Mouse (Mus musculus) heart, embryonic 14.5 days (tissue): ENCODE results near the gene Cnr2. TPM values are rescaled to one million over a fixed set of nuclear protein-coding genes. Genes with fewer than 3 reads are reported as not detected.
A peak's percentile ranks its signal among the peaks of the same experiment; 100 is the strongest.

Experiments
- ATAC-seq: fragments of 200-750 bp; cut with Nextera tagmentation; 2 replicates; pipeline ENCODE4 v1.8.0; 2017; ENCODE audit warnings: low read depth, moderate TSS enrichment; ENCODE audit not compliant: insufficient number of reproducible peaks, insufficient read depth, low FRiP score
- H3K27ac ChIP-seq, 2 experiments: fragments of 200-500 bp in 1 of 2; fragments of 300-500 bp in 1 of 2; sonication (generic) in 1 of 2; replicated peaks in 1 of 2; 2 replicates each; pipeline ENCODE4 v1.5.1; 2012 to 2014; ENCODE audit warnings: low read depth in 2 of 2, low read length in 2 of 2, control low read depth in 1 of 2, mild to moderate bottlenecking in 1 of 2, mixed read lengths in 1 of 2; ENCODE audit not compliant: control insufficient read depth in 1 of 2, insufficient read depth in 1 of 2
- H3K27me3 ChIP-seq: fragments of 300-500 bp; sonication (generic); 2 replicates; pipeline ENCODE4 v1.6.1; 2014; ENCODE audit warnings: mild to moderate bottlenecking, low read length, control low read depth; ENCODE audit not compliant: control insufficient read depth, insufficient read depth
- H3K36me3 ChIP-seq: fragments of 300-500 bp; sonication (generic); 2 replicates; pipeline ENCODE4 v1.6.1; 2014; ENCODE audit warnings: mild to moderate bottlenecking, control low read depth, low read length, mixed read lengths; ENCODE audit not compliant: control insufficient read depth, insufficient read depth
- H3K4me1 ChIP-seq, 2 experiments: fragments of 200-500 bp in 1 of 2; fragments of 300-500 bp in 1 of 2; sonication (generic) in 1 of 2; 2 replicates each; pipeline ENCODE4 v1.6.1; 2012 to 2014; ENCODE audit warnings: low read length in 2 of 2, control low read depth in 1 of 2, mixed read lengths in 1 of 2; ENCODE audit not compliant: control insufficient read depth in 2 of 2, insufficient read depth in 2 of 2
- H3K4me2 ChIP-seq: fragments of 300-500 bp; sonication (generic); 2 replicates; pipeline ENCODE4 v1.6.1; 2014; ENCODE audit warnings: mild to moderate bottlenecking, low read length
- H3K4me3 ChIP-seq, 2 experiments: fragments of 200-500 bp in 1 of 2; fragments of 300-500 bp in 1 of 2; sonication (generic) in 1 of 2; 2 replicates each; pipeline ENCODE4 v1.5.1; 2012 to 2014; ENCODE audit warnings: low read length in 2 of 2, mild to moderate bottlenecking in 2 of 2, control low read depth in 1 of 2, low read depth in 1 of 2, moderate library complexity in 1 of 2; ENCODE audit not compliant: control insufficient read depth in 1 of 2, insufficient read depth in 1 of 2
- H3K9ac ChIP-seq: fragments of 300-500 bp; sonication (generic); 2 replicates; pipeline ENCODE4 v1.6.1; 2014; ENCODE audit warnings: mild to moderate bottlenecking, low read length
- H3K9me3 ChIP-seq: fragments of 300-500 bp; sonication (generic); 2 replicates; pipeline ENCODE4 v1.6.1; 2016; ENCODE audit warnings: low read length, control low read depth; ENCODE audit not compliant: control insufficient read depth
- WGBS: fragments of 180-500 bp; shearing (Covaris S2); extraction: QIAGEN DNeasy Blood & Tissue Kit; methylation state at CpG from one replicate; pipeline ENCODE4 v1.1.7; 2014; 5-methylcytosine and 5-hydroxymethylcytosine counted together
- polyA plus RNA-seq: library from polyadenylated mRNA; unstranded; fragments of >200 nt; fragmentation: Nextera tagmentation; extraction: Ambion mirVana; gene quantifications from 2 replicates; pipeline ENCODE4 v1.2.1, GENCODE M21; 2014

Cnr2 gene
- polyA plus RNA-seq, 1 experiment from 2014 or later = 0.36 TPM

- Histone ChIP-seq H3K4me3 (no peak overlapping the region), H3K27ac (no peak overlapping the region), H3K9me3 (no peaks in the 10 kb centered on the region), H3K4me2 (peak overlapping the region; percentile 8; the same call in 1 of the 2 replicates), H3K9ac (no peak overlapping the region), H3K27me3 (no peaks in the 10 kb centered on the region), H3K4me1 (peaks cover 5 to 10% of the 10 kb centered on the region in 2 experiments; a peak in 3 of 4 replicates), H3K36me3 (no peaks in the 10 kb centered on the region)
- WGBS = 14% methylated on average over 13 of the region's 13 CpGs
- ATAC-seq = no peak
These were observed 14.3 kb downstream of the Cnr2 start for GRCm38 (mm10) chr4:135909326-135910066.

DNA sequence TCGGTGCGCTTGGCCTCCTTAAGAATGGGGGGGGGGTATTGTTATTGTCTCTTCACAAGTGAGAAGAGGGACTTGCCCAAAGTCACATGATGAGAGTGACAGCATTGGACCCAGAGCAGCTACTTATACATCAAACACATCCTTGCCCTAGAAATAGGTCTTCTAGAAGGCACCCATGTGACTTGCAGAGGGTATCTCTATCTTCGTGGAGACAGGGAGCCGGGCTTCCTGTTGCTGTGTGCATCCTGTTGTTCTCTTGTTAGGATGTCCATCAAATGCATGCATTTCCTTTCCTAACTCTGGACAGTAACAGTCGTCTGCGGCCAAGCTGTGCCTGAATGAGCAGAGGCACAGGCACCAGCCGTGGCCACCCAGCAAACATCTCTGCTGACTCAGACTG lies 16.3 kb downstream of the Cnr2 start:
- no peak overlapping the region for H3K4me2 ChIP-seq
- peaks cover 5 to 10% of the 10 kb centered on the region in 2 experiments; a peak in 3 of 4 replicates for H3K4me1 ChIP-seq
- no peak overlapping the region for H3K9ac ChIP-seq
- H3K4me3 ChIP-seq = no peak overlapping the region
- H3K27me3 ChIP-seq = no peaks in the 10 kb centered on the region
- ATAC-seq = no peak
- no peaks in the 10 kb centered on the region for H3K36me3 ChIP-seq
- H3K9me3 ChIP-seq = no peaks in the 10 kb centered on the region
- 56% methylated on average over 7 of the region's 7 CpGs for WGBS
- no peak overlapping the region for H3K27ac ChIP-seq

DNA sequence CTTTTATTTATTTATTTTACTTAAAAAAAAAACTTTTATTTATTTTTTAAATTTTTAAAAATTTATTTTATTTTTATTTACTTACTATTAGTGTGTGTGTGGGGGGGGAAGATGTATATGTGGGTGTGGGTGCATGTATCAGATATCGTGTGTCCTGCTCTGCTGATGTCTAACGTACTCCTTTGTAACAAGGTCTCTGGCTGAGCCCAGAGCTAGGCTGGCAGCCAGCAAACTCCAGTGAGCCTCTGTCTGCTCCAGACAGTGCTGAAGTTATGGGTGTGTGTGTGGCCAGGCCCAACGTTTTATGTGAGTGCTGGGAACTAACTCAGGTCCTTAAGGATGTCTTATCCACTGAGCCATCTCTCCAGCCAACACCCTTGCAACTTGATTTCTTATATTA lies 17.0 kb downstream of the Cnr2 start:
- Histone ChIP-seq H3K4me1 (peaks cover 5 to 10% of the 10 kb centered on the region in 2 experiments; a peak in 3 of 4 replicates), H3K9ac (no peak overlapping the region)
- 53% methylated on average over 3 of the region's 3 CpGs for WGBS

DNA sequence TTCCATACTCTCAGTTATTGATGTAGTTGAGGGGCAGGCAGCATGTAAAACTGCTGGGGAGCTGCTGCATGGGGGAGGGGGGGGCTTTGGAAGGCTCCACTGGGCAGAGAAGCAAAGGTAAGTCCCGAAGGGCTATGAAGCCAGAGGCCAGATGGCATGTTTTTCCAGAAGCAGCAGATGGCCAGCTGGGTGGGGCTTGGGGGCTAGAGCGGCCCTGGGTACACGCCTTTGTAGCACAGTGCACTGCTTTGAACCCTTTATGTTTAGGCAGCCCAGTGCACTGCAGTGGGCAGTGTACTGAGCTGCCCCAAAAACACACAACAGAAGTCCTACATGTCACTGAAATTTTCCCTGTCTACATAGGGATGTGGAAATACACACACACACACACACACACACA lies 17.6 kb downstream of the Cnr2 start:
- no peaks in the 10 kb centered on the region for H3K9me3 ChIP-seq
- no peaks in the 10 kb centered on the region for H3K36me3 ChIP-seq
- H3K4me2 ChIP-seq = no peak overlapping the region
- H3K27me3 ChIP-seq = no peaks in the 10 kb centered on the region
- H3K27ac ChIP-seq = no peak overlapping the region
- no peak overlapping the region for H3K4me3 ChIP-seq
- H3K9ac ChIP-seq = no peak overlapping the region
- H3K4me1 ChIP-seq = peaks cover 5 to 10% of the 10 kb centered on the region in 2 experiments; a peak in 3 of 4 replicates
- WGBS = 48% methylated on average over 3 of the region's 3 CpGs
- ATAC-seq = no peak

More for the DNA sequence above, 17.0 kb downstream of the Cnr2 start:
- Histone ChIP-seq H3K4me3 (no peak overlapping the region), H3K4me2 (no peak overlapping the region), H3K27me3 (no peaks in the 10 kb centered on the region), H3K36me3 (no peaks in the 10 kb centered on the region), H3K27ac (no peak overlapping the region), H3K9me3 (no peaks in the 10 kb centered on the region)
- ATAC-seq = no peak

DNA sequence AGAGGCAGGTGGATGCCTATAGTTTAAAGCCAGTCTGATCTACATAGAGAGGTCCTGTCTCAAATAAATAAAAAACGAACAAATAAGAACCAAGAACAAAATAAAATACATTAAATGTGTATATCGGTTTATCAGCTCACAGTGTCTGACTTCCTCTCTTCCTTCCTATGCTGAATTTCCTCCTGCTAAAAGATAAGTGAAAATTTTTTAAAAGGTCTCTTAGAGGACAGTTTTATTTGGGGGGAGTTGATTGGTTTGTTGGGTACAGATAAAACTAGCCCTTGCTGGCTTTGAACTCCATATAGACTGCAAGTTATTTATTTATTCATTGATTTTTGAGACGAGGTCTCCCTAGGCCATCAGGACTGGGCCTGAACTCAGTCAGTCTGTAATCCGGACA lies 18.2 kb downstream of the Cnr2 start:
- Histone ChIP-seq H3K4me3 (no peak overlapping the region), H3K9ac (no peak overlapping the region), H3K4me2 (no peak overlapping the region), H3K27me3 (no peaks in the 10 kb centered on the region), H3K4me1 (peaks cover 5 to 10% of the 10 kb centered on the region in 2 experiments; a peak in 3 of 4 replicates), H3K36me3 (no peaks in the 10 kb centered on the region), H3K9me3 (no peaks in the 10 kb centered on the region), H3K27ac (no peak overlapping the region)
- 50% methylated on average over 4 of the region's 4 CpGs for WGBS
- no peak for ATAC-seq

DNA sequence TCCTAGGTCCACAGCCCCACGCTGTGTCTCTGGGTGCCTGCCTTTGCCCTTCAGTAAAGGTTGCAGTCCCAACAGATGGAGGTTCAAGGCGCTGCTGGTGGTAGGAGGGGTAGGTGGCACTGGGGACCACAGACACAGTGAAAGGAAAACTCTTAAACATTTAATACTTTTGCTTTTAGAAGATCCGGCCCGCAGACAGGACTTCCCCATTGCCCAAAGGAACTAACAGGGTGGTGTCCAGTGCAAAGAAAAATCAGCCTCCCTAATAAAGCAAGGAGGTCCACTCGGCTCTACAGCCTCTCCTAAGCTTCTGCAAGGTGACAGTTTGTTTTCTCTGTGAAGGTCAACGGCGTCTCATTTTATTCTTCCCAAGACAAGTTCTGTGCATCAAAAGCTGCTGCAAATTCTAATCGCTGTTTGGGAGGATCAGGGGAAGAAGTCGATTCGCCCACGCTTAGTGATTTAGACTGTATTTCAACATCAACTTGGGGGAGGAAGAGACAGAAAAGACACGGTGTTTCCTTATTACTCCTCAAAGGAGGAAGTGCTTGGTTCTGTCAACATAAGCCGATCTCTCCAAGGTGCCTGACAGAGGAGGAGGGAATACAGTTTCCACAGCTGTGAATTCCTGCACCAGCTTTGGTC lies 23.6 kb downstream of the Cnr2 start:
- H3K27ac ChIP-seq = no peak overlapping the region
- H3K4me3 ChIP-seq = no peak overlapping the region
- WGBS = 77% methylated on average over 13 of the region's 13 CpGs
- no peak overlapping the region for H3K4me2 ChIP-seq
- H3K9me3 ChIP-seq = no peaks in the 10 kb centered on the region
- peaks cover 7% of the 10 kb centered on the region; the same call in 1 of the 2 replicates for H3K36me3 ChIP-seq
- H3K27me3 ChIP-seq = no peaks in the 10 kb centered on the region
- H3K4me1 ChIP-seq = peaks cover 4 to 5% of the 10 kb centered on the region in 2 experiments
- no peak overlapping the region for H3K9ac ChIP-seq
- no peak for ATAC-seq

DNA sequence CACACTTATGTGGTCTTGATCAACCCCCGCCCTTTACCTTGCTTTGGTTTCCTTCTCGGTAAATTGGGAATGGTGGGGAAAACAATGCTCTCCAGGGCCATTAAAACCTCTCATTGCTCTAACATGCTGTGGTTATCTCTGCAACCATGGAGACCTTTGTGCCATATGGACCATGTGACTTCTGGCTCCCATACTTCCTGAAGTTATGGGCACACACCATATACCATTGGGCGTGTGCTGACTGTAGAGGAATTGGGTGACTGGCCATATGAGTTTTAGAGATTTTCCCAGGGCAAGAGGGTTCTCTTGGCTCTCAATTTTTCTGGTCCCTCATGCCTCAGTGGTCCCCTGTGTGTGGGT lies 24.1 kb downstream of the Cnr2 start:
- H3K36me3 ChIP-seq = peaks cover 9% of the 10 kb centered on the region; the same call in 1 of the 2 replicates
- no peak overlapping the region for H3K9ac ChIP-seq
- H3K27me3 ChIP-seq = no peaks in the 10 kb centered on the region
- H3K4me1 ChIP-seq = peaks cover 4 to 5% of the 10 kb centered on the region in 2 experiments
- no peak overlapping the region for H3K4me2 ChIP-seq
- no peak overlapping the region for H3K4me3 ChIP-seq
- no peaks in the 10 kb centered on the region for H3K9me3 ChIP-seq
- 85% methylated on average over 3 of the region's 3 CpGs for WGBS
- ATAC-seq = no peak
- H3K27ac ChIP-seq = no peak overlapping the region
